Mouse (Mus musculus) gastrocnemius, postnatal 10 days (tissue): ENCODE measurements around the gene Crlf2. TPM values are rescaled to one million over a fixed set of nuclear protein-coding genes. Genes with fewer than 3 reads are reported as not detected.

ENCODE experiments used
- DNase-seq: peaks from one replicate; pipeline ENCODE4 v3.0.0; 2021; ENCODE audit warnings: mixed read lengths
- long read RNA-seq, 2 experiments: library from polyadenylated mRNA; stranded (forward); transcript quantifications; one replicate each; pipeline ENCODE4 v2.0.0; 2021
- total RNA-seq, 2 experiments: library from RNA; stranded (reverse); gene quantifications; 2 replicates each; pipeline ENCODE4 v1.2.3; 2021

Gene Crlf2
- total RNA-seq = 10 to 100 TPM; 10.4 to 13.1 TPM
- long read RNA-seq, experiment 1, transcript Crlf2-201 (8 exons, 1,323 nt) = major isoform, 8 of 16 reads
- long read RNA-seq, experiment 1, partial matches to known transcripts = 2 of 16 reads
- long read RNA-seq, experiment 1, other reads (novel, unspliced or antisense) = 3 of 16 reads
- long read RNA-seq, experiment 2, transcript Crlf2-203 (8 exons, 1,405 nt) = major isoform, 5 of 9 reads
- long read RNA-seq, experiment 2, partial matches to known transcripts = 1 of 9 reads
- long read RNA-seq, experiment 2, other reads (novel, unspliced or antisense) = 1 of 9 reads

DNA sequence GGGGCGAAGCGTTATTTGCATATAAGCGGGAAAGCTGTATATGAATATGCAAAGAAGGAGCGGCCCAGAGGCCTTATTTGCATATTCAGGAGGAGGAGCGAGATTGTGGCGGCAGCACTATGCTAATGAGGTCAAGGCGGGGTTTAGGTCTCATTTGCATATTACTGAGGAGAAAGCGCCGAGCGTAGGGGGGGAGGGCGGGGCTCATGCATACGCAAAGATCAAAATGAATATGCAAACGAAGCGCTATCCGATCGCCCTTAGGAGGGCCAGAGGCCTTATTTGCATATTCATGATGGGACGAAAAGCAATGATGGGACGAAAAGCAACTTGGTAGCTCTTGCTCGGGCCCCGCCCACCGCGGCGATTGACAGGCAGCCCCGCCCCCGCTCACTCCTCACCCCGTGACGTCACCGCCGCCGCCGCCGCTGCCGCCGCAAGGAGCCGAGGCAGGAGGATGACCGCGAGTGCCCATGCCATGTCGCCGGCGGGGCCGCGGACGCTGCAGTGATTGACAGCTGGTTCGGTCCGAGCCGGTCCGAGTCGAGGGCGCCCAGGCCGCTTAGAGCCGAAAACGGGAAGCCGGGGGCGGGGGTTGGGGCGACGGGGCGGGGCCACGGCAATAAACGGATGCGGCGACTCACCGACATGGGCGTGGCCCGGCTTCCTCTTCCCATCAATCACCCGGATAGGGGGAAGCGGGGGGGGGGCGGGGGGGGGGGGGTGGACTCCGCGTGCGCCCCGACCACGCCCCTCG lies at the start of gene Crlf2:
TSS of gene Crlf2 (minus strand) at position 590 of the 757 bp plus-strand sequence.
- peak; percentile 93 for DNase-seq

DNA sequence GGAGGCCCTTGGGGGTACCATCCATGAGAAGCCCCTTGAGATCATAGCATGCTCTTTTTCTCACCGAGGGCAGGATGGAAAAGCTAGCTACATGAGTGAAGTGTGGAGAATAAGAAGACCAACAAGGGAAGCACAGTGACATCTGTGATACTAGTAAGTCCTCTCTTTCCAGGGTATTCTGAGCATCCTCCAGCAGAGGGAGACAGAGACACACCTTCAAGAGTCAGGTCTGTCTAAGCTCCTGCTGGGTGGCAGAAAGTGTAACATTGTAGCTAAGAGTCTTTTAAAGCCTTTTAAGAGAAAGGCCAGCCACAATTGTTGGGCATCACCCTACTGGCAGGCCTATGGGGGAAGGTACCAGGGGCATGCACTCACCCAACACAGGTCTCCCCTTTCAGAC lies 43.8 kb upstream of the Crlf2 start:
- no peak for DNase-seq

DNA sequence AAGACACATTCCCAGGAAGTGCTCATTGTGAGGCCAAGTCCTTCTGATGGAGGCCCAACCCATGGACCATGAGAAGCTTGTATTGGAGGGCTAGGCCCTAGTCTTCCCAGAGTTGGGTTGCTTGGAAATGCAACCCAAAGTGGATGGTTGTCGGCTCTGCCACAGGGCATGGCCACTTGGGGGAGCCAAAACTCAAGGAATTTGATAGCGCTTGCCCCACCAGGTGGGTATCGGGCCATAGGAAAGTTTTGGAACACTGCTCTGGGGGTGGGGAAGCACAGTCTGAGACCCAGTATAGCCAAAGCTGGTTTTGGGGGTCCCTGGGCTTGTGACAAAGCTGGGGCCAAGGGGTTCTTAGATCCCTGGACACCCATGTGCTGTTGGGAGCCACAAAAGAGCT lies 42.3 kb upstream of the Crlf2 start:
- no peak for DNase-seq

DNA sequence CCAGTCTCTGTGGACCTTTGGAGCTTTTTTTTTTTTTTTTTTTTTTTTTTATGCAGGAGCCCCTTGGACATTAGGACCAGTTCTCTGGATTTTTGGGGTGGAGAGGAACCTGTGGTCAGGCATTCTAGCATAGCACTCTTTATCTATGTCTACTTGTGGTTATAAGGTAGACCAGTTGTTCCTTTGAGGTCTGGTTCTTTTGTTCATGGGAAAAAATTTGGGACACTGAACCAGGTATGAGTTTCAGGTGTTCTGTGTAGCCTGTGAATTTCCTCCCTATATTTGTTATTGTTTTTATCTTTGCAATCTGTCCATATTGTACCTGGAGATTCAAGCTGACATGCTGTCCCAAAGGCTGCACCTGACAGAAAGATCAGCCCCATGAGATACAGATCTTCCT lies 40.1 kb upstream of the Crlf2 start:
- DNase-seq = no peak

DNA sequence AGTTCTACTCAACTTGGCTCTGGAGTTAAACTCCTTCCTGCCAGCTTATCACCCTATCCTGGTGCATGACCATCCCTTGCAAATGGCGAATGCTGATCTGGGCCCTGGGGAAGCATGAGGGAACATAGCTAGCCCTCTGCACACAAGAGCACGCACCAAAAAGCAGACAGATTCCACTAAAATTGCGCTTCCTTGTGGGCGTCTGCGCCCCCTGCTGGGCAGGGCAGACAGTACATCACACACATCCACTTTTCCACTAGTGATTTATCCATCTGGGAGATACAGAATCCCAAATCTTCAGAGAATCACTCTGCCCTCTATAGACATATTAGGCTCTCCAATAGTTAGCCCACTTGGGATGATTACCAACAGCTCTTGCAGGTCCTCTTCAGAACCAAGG lies 37.9 kb upstream of the Crlf2 start:
- peak; percentile 7 for DNase-seq

DNA sequence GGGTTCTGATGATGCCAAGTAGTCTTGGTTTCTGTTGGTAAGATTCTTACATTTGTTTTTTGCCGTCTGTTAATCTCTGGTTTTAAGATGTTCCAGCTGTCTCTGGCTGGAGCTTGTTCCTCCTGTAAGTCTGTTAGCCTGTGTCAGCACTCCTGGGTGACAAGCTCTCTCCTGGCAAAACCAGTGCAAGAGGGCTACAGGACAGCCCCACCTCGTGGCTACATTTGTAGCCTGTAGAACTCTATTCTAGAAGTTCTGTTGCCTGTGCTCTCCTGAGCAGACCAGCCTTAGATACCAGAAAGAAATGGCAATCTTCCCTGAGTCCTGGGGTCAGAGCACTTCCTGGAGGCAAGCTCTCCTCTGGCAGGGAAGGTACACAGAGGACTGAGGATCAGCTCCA lies 4.0 kb upstream of the Crlf2 start:
- DNase-seq = no peak

DNA sequence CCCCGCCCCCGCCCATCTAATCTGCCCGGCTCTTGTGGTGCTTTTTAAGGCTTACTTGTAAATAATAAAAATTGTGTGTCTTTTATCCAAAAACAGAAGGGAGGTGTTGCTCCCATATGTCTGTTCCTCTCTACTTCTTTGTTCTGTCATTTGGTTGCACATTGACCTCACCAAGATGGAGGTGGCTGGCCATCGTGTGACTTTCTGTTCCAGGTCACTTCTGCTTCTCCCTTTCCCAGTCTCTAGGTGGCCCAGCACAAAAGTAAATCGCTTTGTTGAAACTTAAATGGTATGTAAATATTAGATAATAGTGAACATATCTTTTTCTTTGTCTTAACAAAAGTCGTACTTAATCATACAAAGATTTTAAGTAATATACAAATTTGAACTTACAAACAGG lies 398 bp upstream of the Crlf2 start:
- DNase-seq = no peak

DNA sequence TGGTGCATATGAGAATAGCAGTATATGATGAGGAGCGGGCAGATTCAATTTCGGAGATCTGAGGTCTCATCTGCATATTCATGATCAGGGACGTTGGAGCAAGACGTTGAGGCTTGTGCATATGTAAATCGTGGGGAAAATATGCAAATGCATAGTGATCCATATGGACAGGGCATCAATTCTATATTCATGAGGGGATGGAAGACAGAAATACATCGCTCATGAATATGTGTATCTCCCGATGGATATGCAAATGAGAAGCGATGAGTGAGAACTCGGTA lies 730 bp downstream of the Crlf2 start:
- DNase-seq = no peak

DNA sequence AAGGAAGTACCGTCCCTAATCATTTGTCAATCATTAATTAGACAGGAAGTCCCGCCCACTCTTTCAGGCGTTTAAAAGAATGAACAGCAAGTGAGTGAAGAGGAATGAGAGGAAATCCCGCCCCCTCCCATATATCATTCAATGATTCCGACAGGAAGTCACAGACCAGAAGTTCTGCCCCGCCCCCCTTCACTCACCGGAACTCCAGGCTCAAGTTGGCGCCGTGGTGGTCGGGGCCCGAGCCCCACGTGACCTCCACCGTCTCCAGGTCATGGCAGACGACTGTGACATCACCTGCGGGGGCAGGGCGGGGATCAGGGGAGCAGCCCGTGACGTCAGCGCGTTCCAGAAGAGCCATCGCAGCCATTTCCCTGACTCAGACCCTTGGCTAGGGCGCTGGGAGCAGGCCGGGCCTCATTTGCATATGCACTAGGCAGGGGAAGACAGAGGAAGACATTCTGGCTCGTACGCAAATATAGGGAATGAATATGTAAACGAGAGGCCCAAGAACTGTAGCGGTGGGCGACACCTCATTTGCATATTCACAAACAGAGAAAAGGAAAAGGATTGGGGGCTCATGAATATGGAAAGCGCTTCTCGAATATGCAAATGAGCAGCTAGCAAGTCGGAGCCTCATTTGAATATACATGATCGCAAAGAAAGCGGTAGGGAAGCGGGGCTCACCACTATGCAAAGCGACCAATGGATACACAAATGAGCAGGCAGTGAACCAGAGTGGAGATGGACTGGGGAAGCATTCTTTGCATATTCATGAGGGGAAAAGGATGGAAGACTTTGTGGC lies 1.3 kb downstream of the Crlf2 start:
- DNase-seq = peak; percentile 91

DNA sequence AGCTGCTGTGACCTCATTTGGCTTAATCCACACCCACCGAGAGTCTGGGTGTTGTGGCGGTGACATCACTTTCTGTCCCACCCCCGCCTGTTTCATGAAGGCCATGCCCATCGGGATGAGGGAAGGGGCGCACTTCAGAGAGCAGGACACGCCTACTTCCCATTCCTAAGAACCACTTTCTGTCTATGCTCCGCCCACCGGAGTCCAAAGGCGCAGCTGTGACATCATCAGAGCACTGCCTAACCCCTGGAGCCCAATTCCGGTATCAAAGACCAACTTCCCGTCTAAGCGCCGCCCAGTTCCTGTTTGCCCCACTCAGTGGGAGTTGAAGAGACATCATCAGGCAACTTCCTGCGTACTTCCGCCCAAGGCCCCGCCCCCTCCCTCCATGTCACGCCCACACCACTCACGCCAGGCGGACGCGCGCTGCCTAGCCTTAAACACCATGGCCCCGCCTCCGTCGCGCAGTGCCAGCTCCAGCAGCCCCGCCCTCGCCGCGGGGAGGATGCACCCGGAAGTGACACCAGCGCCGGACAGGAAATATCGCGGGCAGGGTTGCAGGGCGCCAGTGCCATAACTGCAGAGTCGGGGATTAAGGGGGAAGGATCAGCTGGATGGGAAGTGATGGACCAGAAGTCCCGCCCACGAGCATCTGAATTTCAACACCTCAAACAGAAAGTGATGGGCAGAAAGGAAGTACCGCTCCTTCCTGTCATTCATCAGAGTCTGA lies 2.0 kb downstream of the Crlf2 start:
- DNase-seq = peak; percentile 90

DNA sequence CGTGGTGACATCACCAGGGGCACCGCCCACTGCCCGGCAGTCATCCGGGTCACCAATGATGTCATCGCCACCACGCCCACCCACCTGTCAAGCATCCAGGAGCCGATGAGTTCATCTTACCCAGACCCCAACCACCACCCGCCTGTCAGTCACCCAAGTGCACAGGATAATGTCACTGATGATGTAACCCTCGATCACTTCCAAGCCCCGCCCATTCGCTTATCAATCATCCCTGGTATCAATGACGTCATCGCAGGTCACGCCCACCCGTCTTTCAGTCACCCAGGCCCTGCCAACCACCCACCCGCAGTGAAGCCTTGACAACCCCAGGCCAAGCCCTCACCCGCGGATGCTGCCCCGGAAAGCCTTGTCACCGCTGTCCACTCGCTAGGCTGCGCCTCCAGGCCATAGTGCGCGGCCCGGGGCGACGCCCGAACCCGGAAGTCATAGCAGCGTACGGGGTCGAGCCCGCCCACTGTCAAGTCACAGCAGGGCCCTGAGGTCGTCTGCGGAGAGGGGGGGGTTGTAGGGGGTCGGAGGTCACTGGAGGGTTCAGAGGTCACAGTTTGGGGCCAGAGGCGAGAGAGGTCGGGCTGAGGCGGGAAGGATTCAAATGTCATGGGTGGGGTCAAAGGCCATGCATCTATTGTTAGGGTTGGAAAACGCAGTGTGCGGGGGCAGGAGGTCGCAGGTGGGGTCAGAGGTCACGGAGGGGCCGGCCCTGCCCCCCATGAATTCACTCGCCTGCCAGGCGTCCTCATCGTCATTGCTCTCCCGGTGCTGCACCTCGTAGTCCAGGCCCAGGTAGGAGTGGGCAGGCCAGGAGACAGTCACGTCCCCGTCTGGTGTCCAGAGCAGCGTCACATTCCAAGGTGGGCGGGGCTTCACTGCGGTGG lies 2.9 kb downstream of the Crlf2 start:
- peak; percentile 31 for DNase-seq

DNA sequence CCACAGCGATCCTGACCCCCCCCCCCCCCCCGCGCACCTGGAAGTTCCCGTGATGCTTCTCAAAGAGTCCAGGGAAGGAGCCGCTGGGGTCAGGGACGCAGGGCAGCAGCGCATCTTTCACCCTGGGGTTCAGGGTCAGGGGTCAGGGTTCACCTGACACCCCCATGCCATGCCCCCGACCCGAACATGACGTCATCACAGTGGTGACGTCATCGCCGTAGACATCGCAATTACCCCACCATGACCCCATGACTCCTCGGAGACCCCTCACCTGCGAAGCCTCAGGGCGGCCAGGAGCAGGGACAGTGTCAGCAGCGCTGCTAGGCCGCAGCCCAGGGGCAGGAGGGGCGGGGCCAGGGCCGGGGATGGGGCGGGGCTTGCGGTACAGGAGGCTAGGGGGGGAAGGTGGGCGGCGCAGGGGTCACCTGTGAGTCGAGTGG lies 3.5 kb downstream of the Crlf2 start:
- no peak for DNase-seq

DNA sequence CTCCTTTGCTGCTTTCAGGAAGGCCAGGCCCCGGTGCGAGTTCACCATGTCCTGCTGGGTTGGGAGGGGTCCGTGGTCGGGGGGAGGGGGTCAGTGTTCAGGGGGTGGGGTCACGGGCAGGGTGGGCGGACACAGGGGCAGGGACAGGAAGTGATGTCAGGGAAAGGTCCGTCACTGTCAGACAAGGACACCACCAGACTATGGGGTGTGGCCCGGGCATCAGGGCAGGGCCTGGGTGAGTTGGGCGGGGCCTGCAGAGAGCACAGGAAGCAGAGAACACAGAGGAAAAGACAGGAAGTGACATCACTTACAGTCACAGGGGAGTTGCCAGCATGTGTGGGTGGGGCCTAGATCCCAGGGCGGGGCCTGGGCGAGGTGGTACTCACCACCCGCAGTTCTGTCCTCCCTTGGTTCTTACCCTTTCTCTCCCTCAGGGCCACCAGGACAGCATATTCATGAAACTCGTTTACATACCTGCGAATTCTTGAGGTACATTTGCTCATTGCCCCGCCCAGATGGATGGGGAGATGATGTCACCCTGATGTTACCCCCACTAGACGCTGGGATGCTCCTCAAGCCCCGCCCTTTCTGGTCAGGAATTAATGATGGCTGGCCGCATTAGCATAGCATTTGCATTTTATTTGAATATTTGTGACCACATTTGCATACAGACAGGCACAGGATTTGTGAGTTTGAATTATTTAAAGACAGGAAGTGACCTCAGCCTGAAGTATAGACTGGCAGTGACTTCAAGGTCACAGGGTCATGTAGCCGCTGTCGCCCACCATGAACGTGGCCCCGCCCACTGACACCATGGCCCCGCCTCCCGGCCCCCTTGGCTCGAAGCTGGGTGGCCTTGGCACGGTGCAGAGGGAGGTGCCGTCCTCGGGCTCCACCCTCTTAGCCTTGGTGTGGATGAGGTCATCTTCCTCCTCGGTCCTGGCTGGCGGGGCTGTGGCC lies 4.4 kb downstream of the Crlf2 start:
- peak; percentile 20 for DNase-seq

DNA sequence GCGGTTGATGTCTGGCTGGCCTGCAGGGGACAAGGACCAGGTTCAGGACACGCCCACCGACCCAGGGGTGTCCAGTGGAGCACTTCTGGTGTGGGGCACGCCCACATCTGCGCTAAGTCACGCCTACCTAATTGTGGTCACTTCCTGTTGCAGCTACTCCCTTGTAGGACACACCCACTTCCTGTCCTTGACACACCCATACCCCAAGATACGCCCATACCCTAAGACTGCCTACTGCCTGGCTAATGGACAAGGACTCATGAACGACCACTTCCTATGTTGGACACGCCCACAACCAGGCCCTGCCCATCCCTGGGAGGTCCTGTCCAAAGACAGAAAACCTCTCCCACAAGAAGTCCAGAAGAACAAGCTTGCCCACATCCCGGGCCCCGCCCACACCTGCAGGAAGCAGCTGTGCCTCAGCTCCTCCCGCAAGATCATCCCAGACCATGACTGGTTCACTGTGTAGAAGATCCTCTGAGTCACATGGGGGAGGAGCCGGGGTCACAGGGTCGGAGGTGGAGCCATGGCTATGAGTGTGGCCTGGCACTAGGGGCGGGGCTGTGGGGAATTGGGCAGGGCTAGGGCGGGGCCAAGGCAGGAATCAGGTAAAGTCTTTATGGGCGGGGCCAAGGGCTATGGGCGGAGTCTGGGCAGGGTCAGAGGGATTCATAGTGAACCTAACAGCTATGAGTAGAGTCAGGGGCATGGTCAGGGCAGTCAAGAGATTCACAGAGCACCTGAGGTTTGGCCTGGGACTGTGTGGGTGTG lies 5.4 kb downstream of the Crlf2 start:
- peak; percentile 5 for DNase-seq

DNA sequence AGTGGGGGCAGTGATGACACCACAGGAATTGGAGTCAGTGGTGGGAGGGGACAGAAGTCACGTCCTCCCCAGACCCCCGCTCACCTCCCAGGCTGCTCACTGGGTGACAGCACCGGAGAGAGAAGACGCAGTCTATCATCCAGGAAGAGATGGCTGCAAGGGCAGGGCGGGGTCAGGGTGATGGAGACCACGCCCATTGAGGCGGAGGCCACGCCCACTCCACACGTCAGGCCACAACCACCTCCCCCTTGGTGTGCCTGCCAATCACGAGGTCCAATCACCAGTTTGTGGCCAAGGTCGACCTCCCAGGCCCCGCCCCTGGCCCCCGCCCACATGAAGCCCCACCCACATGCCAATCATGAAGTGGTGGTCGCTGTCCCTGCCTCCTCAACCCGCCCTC lies 6.3 kb downstream of the Crlf2 start:
- DNase-seq = no peak

DNA sequence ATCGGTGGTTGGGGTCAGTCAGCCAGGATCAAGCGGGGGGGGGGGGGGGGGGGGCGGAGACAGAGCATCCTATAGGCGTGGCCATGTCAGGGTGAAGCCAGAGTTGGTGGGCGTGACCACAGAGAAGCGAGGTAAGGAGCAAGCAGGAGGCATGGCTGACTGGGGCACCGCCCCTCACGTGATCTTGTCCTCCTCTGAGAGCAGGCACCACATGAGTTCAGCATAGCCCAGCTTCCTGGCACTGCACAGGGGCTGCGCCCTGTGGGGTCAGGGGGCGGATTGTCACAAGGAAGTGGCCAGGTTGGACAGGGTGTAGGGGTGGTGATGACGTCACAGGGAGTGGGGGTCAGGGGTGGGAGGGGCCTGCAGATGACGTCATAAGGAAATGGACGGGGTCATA lies 6.7 kb downstream of the Crlf2 start:
- no peak for DNase-seq

DNA sequence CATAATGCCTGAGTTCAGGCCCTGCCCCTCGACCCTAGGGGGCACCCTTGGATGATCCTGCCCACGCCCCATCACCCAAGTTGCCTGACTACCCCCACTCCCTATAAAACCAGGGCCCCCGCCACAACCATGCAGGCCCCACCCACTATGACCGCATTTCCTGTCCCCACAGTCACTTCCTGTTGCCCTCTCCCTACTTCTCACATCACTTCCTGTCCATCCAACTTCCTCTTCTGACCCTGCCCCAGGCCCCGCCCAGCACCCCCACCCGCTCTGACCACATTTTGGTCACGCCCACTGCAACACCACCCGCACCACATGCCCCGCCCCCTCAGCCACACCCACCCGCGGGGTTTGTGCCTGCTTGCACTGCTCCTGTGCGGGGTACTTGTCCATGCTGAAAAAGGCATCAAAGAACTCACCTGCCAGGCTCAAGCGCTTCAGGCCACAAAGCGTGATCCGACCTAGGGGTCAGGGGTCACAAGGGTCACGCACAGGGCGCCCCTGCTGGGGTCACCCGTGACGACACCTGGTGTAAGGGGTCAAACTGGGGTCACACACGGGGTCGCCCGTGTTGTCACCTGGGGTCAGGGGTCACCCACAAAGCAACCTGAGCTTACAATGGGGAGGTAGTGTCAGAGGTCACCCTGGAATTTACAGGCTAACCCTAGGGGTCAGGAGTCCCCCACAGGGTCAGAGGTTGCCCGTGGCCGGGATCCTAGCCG lies 7.6 kb downstream of the Crlf2 start:
- DNase-seq = peak; percentile 6

DNA sequence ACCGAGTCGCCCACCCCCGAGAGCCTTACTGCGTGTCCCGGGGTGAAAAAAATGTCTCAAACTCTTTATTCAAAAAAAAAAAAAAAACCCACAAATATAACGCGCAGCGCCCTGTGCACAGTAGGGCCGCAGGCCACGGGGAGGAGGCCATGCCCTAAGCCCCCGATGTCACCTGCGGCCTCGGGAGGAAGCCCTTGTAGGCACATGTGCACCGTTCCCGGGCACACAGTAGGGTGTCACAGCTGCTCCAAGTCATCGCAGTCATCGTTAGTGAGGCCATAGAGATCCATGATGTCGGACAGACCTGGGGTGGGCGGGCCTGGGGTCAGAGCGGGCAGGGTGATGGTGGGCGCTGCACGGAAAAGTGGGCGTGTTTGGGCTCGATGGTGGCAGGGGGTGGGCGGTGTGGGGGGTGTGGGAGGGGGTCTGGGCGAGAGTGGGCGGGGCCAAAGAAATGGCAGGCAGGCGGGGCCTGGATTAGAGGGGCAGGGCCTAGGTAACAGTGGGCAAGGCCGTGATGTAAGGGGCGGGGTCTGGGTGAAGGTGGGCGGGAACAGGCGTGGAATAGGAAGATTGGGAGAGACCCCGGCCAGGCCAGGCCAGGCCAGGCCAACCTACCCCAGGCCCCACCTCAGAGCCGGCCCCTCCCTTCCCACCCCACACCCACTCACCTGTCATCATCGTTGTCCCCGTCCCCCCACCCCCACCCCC lies 8.4 kb downstream of the Crlf2 start:
- peak; percentile 9 for DNase-seq
